ENCODE assay signal across 20 mouse cellular contexts in genomic region chr1:106585349-106585748, GRCm38 (mm10).
A peak's percentile ranks its signal among the peaks of the same experiment; 100 is the strongest.
DNase-seq lines count a peak whose midpoint lies in the region; ATAC-seq lines count a peak whose summit lies in the region.
"Had no signal": no experiment of that assay in that cellular context is flagged by ENCODE, and none has a peak within 500 bp of the region (broad histone marks: within the 10 kb centered on the region; RNA-seq: fewer than 3 reads in every experiment).

No protein-coding gene starts in this region.

- no peak overlapping the region for H3K9ac ChIP-seq in hindbrain, embryonic 12.5 days
- no peak overlapping the region for H3K9ac ChIP-seq in midbrain, embryonic 14.5 days (replicated peaks; ENCODE audit: low read length)
- H3K9ac ChIP-seq in hindbrain, embryonic 16.5 days (ENCODE audit: low read depth, low read length): no peak overlapping the region
- H3K9ac ChIP-seq: embryonic facial prominence, embryonic 12.5 days; neural tube, embryonic 12.5 days had no signal

- H3K4me3 ChIP-seq in hindbrain, embryonic 12.5 days: no peak overlapping the region
- H3K4me3 ChIP-seq in hindbrain, embryonic 10.5 days: no peak overlapping the region
- H3K4me3 ChIP-seq in midbrain, embryonic 10.5 days: no peak overlapping the region
- H3K4me3 ChIP-seq in midbrain, embryonic 14.5 days (replicated peaks; ENCODE audit: low read depth, low read length): no peak overlapping the region
- no peak overlapping the region for H3K4me3 ChIP-seq in hindbrain, embryonic 16.5 days (ENCODE audit: low read length)
- H3K4me3 ChIP-seq: embryonic facial prominence, embryonic 12.5 days; erythroblast, embryonic 14.5 days; heart, embryonic 10.5 days; neural tube, embryonic 12.5 days had no signal

- no peaks in the 10 kb centered on the region for H3K36me3 ChIP-seq in hindbrain, embryonic 12.5 days
- no peaks in the 10 kb centered on the region for H3K36me3 ChIP-seq in hindbrain, embryonic 10.5 days
- H3K36me3 ChIP-seq in midbrain, embryonic 10.5 days: no peaks in the 10 kb centered on the region
- no peaks in the 10 kb centered on the region for H3K36me3 ChIP-seq in midbrain, embryonic 14.5 days (ENCODE audit: control insufficient read depth, insufficient read depth, low read length)
- H3K36me3 ChIP-seq in hindbrain, embryonic 16.5 days (ENCODE audit: control insufficient read depth, insufficient read depth, low read length): no peaks in the 10 kb centered on the region
- H3K36me3 ChIP-seq: embryonic facial prominence, embryonic 12.5 days; heart, embryonic 10.5 days; neural tube, embryonic 12.5 days had no signal

- ATAC-seq in hindbrain, embryonic 12.5 days (ENCODE audit: low FRiP score): no peak
- ATAC-seq in midbrain, embryonic 14.5 days (ENCODE audit: low FRiP score, low TSS enrichment): no peak
- ATAC-seq in hindbrain, embryonic 16.5 days: no peak
- ATAC-seq: lung, postnatal 0 days had no signal

- no peak overlapping the region for H3K4me2 ChIP-seq in hindbrain, embryonic 12.5 days (replicated peaks)
- no peak overlapping the region for H3K4me2 ChIP-seq in midbrain, embryonic 14.5 days (ENCODE audit: low read length)
- no peak overlapping the region for H3K4me2 ChIP-seq in hindbrain, embryonic 16.5 days (ENCODE audit: low read length)
- H3K4me2 ChIP-seq: embryonic facial prominence, embryonic 12.5 days; neural tube, embryonic 12.5 days had no signal

- H3K27ac ChIP-seq in hindbrain, embryonic 12.5 days: 0 out of 2 replicates have a peak overlapping the region, but pooled peaks have one; percentile 2
- H3K27ac ChIP-seq in hindbrain, embryonic 10.5 days: no peak overlapping the region
- peak overlapping the region; percentile 81 for H3K27ac ChIP-seq in midbrain, embryonic 10.5 days (replicated peaks)
- no peak overlapping the region; the same call in 1 of the 2 replicates for H3K27ac ChIP-seq in midbrain, embryonic 14.5 days (replicated peaks; ENCODE audit: low read depth, low read length)
- H3K27ac ChIP-seq in hindbrain, embryonic 16.5 days (ENCODE audit: low read depth, low read length): peak overlapping the region; percentile 30
- H3K27ac ChIP-seq: embryonic facial prominence, embryonic 12.5 days; heart, embryonic 10.5 days; neural tube, embryonic 12.5 days had no signal

- H3K4me1 ChIP-seq in hindbrain, embryonic 12.5 days: peaks cover 6% of the 10 kb centered on the region
- H3K4me1 ChIP-seq in hindbrain, embryonic 10.5 days (replicated peaks): peaks cover 29% of the 10 kb centered on the region
- H3K4me1 ChIP-seq in midbrain, embryonic 10.5 days: peaks cover 35% of the 10 kb centered on the region
- H3K4me1 ChIP-seq in midbrain, embryonic 14.5 days (ENCODE audit: control insufficient read depth, insufficient read depth, low read length): peaks cover 4% of the 10 kb centered on the region; the same call in 1 of the 2 replicates
- H3K4me1 ChIP-seq in hindbrain, embryonic 16.5 days (ENCODE audit: control insufficient read depth, insufficient read depth, low read depth, low read length): peaks cover 6% of the 10 kb centered on the region; the same call in 1 of the 2 replicates

- no peaks in the 10 kb centered on the region for H3K27me3 ChIP-seq in hindbrain, embryonic 12.5 days
- no peaks in the 10 kb centered on the region for H3K27me3 ChIP-seq in hindbrain, embryonic 10.5 days (ENCODE audit: insufficient read depth, poor library complexity, severe bottlenecking)
- H3K27me3 ChIP-seq in midbrain, embryonic 10.5 days (ENCODE audit: low read depth, poor library complexity, severe bottlenecking): no peaks in the 10 kb centered on the region
- H3K27me3 ChIP-seq in midbrain, embryonic 14.5 days (ENCODE audit: control insufficient read depth, insufficient read depth, low read length): no peaks in the 10 kb centered on the region
- H3K27me3 ChIP-seq in hindbrain, embryonic 16.5 days (replicated peaks; ENCODE audit: control insufficient read depth, insufficient read depth, low read length): no peaks in the 10 kb centered on the region
- H3K27me3 ChIP-seq: embryonic facial prominence, embryonic 12.5 days; neural tube, embryonic 12.5 days had no signal

- H3K9me3 ChIP-seq in hindbrain, embryonic 12.5 days (replicated peaks): no peaks in the 10 kb centered on the region
- H3K9me3 ChIP-seq in hindbrain, embryonic 10.5 days: no peaks in the 10 kb centered on the region
- H3K9me3 ChIP-seq in midbrain, embryonic 10.5 days (replicated peaks): no peaks in the 10 kb centered on the region
- H3K9me3 ChIP-seq in midbrain, embryonic 14.5 days (ENCODE audit: control insufficient read depth, low read length): no peaks in the 10 kb centered on the region
- H3K9me3 ChIP-seq in hindbrain, embryonic 16.5 days (ENCODE audit: control insufficient read depth, low read length): no peaks in the 10 kb centered on the region
- H3K9me3 ChIP-seq: embryonic facial prominence, embryonic 12.5 days; heart, embryonic 10.5 days; neural tube, embryonic 12.5 days had no signal

- DNase-seq in hindbrain, embryonic 10.5 days (ENCODE audit: low spot score): no peak
- DNase-seq in midbrain, embryonic 10.5 days (ENCODE audit: low spot score): no peak
- DNase-seq in midbrain, embryonic 14.5 days: no peak
- no peak for DNase-seq in spleen, postnatal 36 days (ENCODE audit: low spot score in 2 of 2)
- DNase-seq in right cerebral cortex, adult 2 months (ENCODE audit: low spot score in 2 of 2): no peak
- DNase-seq: B cell, adult 2 months; cerebellum, adult 2 months; gastrocnemius, postnatal 36 days; heart, postnatal 10 days; kidney, postnatal 10 days; liver; right cerebral cortex, postnatal 14 days; thymus, adult 2 months had no signal

Comparison
In these comparisons a context has a peak if more than half of its experiments do, and no peak if none do; other contexts are left out.
1. H3K27ac ChIP-seq: peak in hindbrain, embryonic 12.5 days (single experiment), midbrain, embryonic 10.5 days (single experiment) and hindbrain, embryonic 16.5 days (single experiment); none in hindbrain, embryonic 10.5 days (single experiment) and midbrain, embryonic 14.5 days (single experiment).